9 mouse cellular contexts compared by ENCODE assay signal in the genomic region with DNA sequence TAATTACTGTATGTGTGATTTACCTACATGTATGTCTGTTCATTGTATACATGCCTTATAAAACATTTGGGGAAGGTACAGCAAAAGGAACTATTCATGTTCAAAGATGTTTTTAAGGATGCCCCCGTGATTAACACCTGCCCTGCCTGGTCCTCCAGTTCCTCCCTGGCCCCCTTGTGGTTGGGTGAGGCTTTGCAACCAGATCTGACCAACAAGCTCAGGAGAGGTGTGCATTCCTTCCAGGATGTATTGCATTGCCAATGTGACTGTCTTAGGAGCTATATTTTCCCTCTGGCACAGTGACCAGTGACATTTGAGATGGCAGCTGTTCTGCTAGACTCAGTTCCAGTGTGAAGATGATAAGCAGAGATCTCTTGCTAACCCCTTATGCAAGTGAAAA. TPM values are rescaled to one million over a fixed set of nuclear protein-coding genes. Genes with fewer than 3 reads are reported as not detected.
DNase-seq lines count a peak whose midpoint lies in the region; ATAC-seq and TF ChIP-seq lines count a peak whose summit lies in the region.
"Had no signal": no experiment of that assay in that cellular context is flagged by ENCODE, and none has a peak within 500 bp of the region (broad histone marks: within the 10 kb centered on the region; RNA-seq: fewer than 3 reads in every experiment).

No protein-coding gene starts in this region.

- peaks cover 3% of the 10 kb centered on the region; the same call in 1 of the 2 replicates for H3K9me3 ChIP-seq in E14TG2a.4 (ENCODE audit: low read length)
- no peaks in the 10 kb centered on the region for H3K9me3 ChIP-seq in kidney, postnatal 0 days (replicated peaks; ENCODE audit: low read length)
- H3K9me3 ChIP-seq: limb, embryonic 15.5 days had no signal

- TF ChIP-seq CTCF in E14TG2a.4 (conservative IDR thresholded peaks at IDR 0.05; ENCODE audit: low read length): peak; percentile 76
- peak; percentile 83 for TF ChIP-seq CTCF in kidney, postnatal 0 days (IDR thresholded peaks at IDR 0.05; ENCODE audit: low read depth)

- no peak for ATAC-seq in kidney, postnatal 0 days (replicated peaks; ENCODE audit: low FRiP score, low read depth)

- DNase-seq in layer of hippocampus, postnatal 10 days (ENCODE audit: low spot score in 2 of 2): peak; percentile 36 to 56
- DNase-seq in layer of hippocampus, adult 9-10 months (ENCODE audit: low spot score): no peak
- DNase-seq in adrenal gland, postnatal 14 days: peak; percentile 78
- peak; percentile 54 for DNase-seq in embryo, embryonic 11 days
- peak; percentile 56 for DNase-seq in kidney, postnatal 0 days (ENCODE audit: low spot score)
- DNase-seq in natural killer cell, adult 2 months (ENCODE audit: low spot score in 2 of 2): peak; percentile 35 to 50
- peak; percentile 83 for DNase-seq in thymus, postnatal 4 days

- H3K4me1 ChIP-seq in E14TG2a.4 (replicated peaks; ENCODE audit: low read depth, low read length): no peaks in the 10 kb centered on the region
- no peaks in the 10 kb centered on the region for H3K4me1 ChIP-seq in kidney, postnatal 0 days (replicated peaks; ENCODE audit: insufficient read depth, low read length)
- H3K4me1 ChIP-seq: limb, embryonic 15.5 days had no signal

- H3K4me3 ChIP-seq in E14TG2a.4 (replicated peaks; ENCODE audit: low read length): no peak overlapping the region
- H3K4me3 ChIP-seq in kidney, postnatal 0 days (replicated peaks; ENCODE audit: low read depth, low read length): no peak overlapping the region
- H3K4me3 ChIP-seq: limb, embryonic 15.5 days had no signal

- WGBS in kidney, postnatal 0 days: 37% methylated on average over 1 of the region's 1 CpGs

- H3K4me2 ChIP-seq in kidney, postnatal 0 days (ENCODE audit: low read length): no peak overlapping the region
- H3K4me2 ChIP-seq: limb, embryonic 15.5 days had no signal

- no peak overlapping the region for H3K27ac ChIP-seq in kidney, postnatal 0 days
- H3K27ac ChIP-seq: limb, embryonic 15.5 days had no signal

- no peak overlapping the region for H3K9ac ChIP-seq in kidney, postnatal 0 days (ENCODE audit: low read depth, low read length)
- H3K9ac ChIP-seq: limb, embryonic 15.5 days had no signal

- peaks cover 7% of the 10 kb centered on the region for H3K27me3 ChIP-seq in E14TG2a.4 (ENCODE audit: insufficient read depth, low read length)
- H3K27me3 ChIP-seq in kidney, postnatal 0 days (ENCODE audit: insufficient read depth, low read length): no peaks in the 10 kb centered on the region
- H3K27me3 ChIP-seq: limb, embryonic 15.5 days had no signal

- H3K36me3 ChIP-seq in E14TG2a.4 (ENCODE audit: insufficient read depth, low read length): no peaks in the 10 kb centered on the region
- H3K36me3 ChIP-seq in kidney, postnatal 0 days (ENCODE audit: insufficient read depth, low read length): no peaks in the 10 kb centered on the region
- H3K36me3 ChIP-seq: limb, embryonic 15.5 days had no signal

RNA-seq across cellular contexts. Expression of gene Fez2, which starts 16.8 kb away (rescaled TPM):
- total RNA-seq in layer of hippocampus, postnatal 10 days (2021): 10 to 100 TPM; 38.2 to 40.4 TPM
- total RNA-seq in adrenal gland, postnatal 14 days (2021): 42.9 and 45.9 TPM in 2 replicates
- polyA plus RNA-seq in kidney, postnatal 0 days (2015; fragmentation: Nextera tagmentation; extraction: Ambion mirVana): 46.5 and 47.7 TPM in 2 replicates
